Mouse (Mus musculus) liver, postnatal 0 days (tissue): ENCODE measurements at regions not wholly inside any gene's neighbourhood (a gene's known extent, or its start where the extent isn't known, plus 50 kb on each side); places are given as distances from the start of the nearest gene placed in this dataset.

Experiments used
- ATAC-seq: fragments of 200-750 bp; cut with Nextera tagmentation; 2 replicates; pipeline ENCODE4 v1.8.0; 2017; ENCODE audit warnings: mild to moderate bottlenecking, moderate library complexity
- DNase-seq: peaks from one replicate; pipeline ENCODE4 v3.0.0-alpha.2; 2016
- H3K27ac ChIP-seq: fragments of 300-500 bp; sonication (generic); 2 replicates; pipeline ENCODE4 v1.5.1; 2014; ENCODE audit warnings: antibody characterized with exemption, moderate library complexity, mild to moderate bottlenecking, low read depth
- H3K27me3 ChIP-seq: fragments of 300-500 bp; sonication (generic); 2 replicates; pipeline ENCODE4 v1.6.1; 2014; ENCODE audit warnings: low read length, control low read depth, mixed read lengths; ENCODE audit not compliant: insufficient read depth
- H3K36me3 ChIP-seq: fragments of 300-500 bp; sonication (generic); replicated peaks from 2 replicates; pipeline ENCODE4 v1.6.1; 2014; ENCODE audit warnings: mild to moderate bottlenecking, control low read depth, low read length, moderate library complexity, mixed read lengths; ENCODE audit not compliant: insufficient read depth
- H3K4me1 ChIP-seq: fragments of 300-500 bp; sonication (generic); 2 replicates; pipeline ENCODE4 v1.6.1; 2014; ENCODE audit warnings: antibody characterized with exemption, mild to moderate bottlenecking, control low read depth; ENCODE audit not compliant: insufficient read depth
- H3K4me2 ChIP-seq: fragments of 300-500 bp; sonication (generic); 2 replicates; pipeline ENCODE4 v1.6.1; 2014; ENCODE audit warnings: low read depth, mild to moderate bottlenecking, low read length, moderate library complexity, mixed read lengths
- H3K4me3 ChIP-seq: fragments of 300-500 bp; sonication (generic); 2 replicates; pipeline ENCODE4 v1.5.1; 2014; ENCODE audit warnings: low read depth, low read length
- H3K9ac ChIP-seq: fragments of 300-500 bp; sonication (generic); replicated peaks from 2 replicates; pipeline ENCODE4 v1.6.1; 2014; ENCODE audit warnings: mild to moderate bottlenecking, moderate library complexity
- H3K9me3 ChIP-seq: fragments of 300-500 bp; sonication (generic); 2 replicates; pipeline ENCODE4 v1.6.1; 2016; ENCODE audit warnings: mild to moderate bottlenecking, control low read depth, low read length, mixed read lengths
- CTCF ChIP-seq: sonication (generic); IDR thresholded peaks from 2 replicates; pipeline ENCODE4 v1.5.1; 2016; ENCODE audit warnings: antibody characterized with exemption, low read depth
- EP300 ChIP-seq: IDR thresholded peaks from 2 replicates; pipeline ENCODE4 v1.6.1; 2016; ENCODE audit warnings: antibody characterized with exemption, low read depth, mild to moderate bottlenecking
- WGBS: fragments of 180-500 bp; shearing (Covaris S2); extraction: QIAGEN DNeasy Blood & Tissue Kit; methylation state at CpG from one replicate; pipeline ENCODE4 v1.1.7; 2014; ENCODE audit not compliant: insufficient replicate concordance; 5-methylcytosine and 5-hydroxymethylcytosine counted together

DNA sequence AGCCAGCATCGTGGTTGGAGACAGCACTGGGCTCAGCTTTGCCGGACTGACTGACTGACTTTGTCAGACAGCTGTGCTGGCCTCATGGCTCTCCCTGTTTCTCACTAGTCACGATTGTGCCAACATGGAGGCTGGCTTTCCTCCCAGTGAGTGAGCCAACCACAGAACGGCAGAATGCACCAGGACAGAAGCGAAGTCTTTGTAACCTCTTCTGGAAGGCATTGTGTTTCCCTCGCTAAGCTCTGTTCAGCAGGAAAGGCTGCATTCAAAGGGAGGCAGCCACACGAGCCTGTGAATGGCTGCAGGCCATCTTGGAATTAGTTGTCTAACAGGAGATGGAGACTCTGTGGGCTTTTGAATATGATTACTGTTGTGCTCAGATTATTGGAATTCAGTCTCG is 178.3 kb downstream of the Gpat3 start:
- Histone ChIP-seq H3K4me2 (no peak overlapping the region), H3K4me1 (no peaks in the 10 kb centered on the region), H3K27me3 (0 out of 2 replicates have a peak, but pooled peaks cover 3% of the 10 kb centered on the region), H3K27ac (no peak overlapping the region), H3K36me3 (no peaks in the 10 kb centered on the region), H3K4me3 (no peak overlapping the region), H3K9ac (no peak overlapping the region), H3K9me3 (no peaks in the 10 kb centered on the region)
- no peak for TF ChIP-seq CTCF
- no peak for TF ChIP-seq EP300
- WGBS = 68% methylated on average over 8 of the region's 8 CpGs
- DNase-seq (no peak), ATAC-seq (no peak)

DNA sequence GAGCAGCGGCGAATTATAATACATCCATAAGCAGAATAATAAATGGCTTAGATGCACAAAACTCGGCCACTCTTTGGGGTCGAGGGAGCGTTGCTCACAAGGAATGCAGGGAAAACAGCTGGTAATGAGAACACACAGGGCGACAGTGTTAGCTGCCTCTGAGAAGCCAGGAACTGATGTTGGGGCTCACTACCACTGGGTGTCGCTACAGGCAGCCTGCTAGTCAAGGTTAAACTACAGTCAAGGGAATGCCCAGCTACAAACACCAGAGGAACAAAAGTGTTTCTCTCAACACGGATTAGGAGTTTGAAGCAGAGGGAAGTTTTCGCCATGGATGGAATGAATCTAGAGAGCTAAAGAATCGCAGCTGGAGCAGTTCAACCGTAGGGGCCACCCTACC is 175.3 kb downstream of the Gpat3 start:
- H3K4me1 ChIP-seq = no peaks in the 10 kb centered on the region
- no peak overlapping the region for H3K9ac ChIP-seq
- H3K4me2 ChIP-seq = no peak overlapping the region
- H3K27me3 ChIP-seq = 0 out of 2 replicates have a peak, but pooled peaks cover 3% of the 10 kb centered on the region
- H3K4me3 ChIP-seq = no peak overlapping the region
- no peak overlapping the region for H3K27ac ChIP-seq
- peak; percentile 77 for TF ChIP-seq CTCF
- no peak for TF ChIP-seq EP300
- no peaks in the 10 kb centered on the region for H3K36me3 ChIP-seq
- no peaks in the 10 kb centered on the region for H3K9me3 ChIP-seq
- peak; percentile 59 for DNase-seq
- WGBS = 12% methylated on average over 11 of the region's 11 CpGs
- ATAC-seq = no peak

DNA sequence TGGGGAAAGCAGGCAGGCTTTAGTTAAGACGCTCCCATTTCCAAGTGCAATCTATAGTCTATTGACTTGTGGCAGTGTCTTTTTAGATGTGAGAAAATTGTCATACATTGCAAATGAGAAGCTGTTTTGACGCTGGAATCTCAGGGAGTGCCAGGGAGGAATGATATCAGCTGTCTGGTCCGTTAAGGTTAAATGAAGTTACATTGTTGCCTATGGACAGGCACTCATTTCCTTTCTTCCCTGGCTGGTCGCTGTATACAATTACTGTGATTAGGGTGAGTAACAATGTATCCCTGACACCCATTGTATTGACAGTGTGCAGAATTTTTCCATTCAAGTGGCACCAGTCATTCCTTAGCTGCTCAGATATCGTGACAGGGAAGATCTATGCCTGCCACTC is 168.3 kb downstream of the Gpat3 start:
- no peaks in the 10 kb centered on the region for H3K36me3 ChIP-seq
- H3K9me3 ChIP-seq = no peaks in the 10 kb centered on the region
- H3K4me2 ChIP-seq = no peak overlapping the region
- WGBS = 63% methylated on average over 5 of the region's 5 CpGs
- no peak overlapping the region for H3K9ac ChIP-seq
- H3K4me1 ChIP-seq = no peaks in the 10 kb centered on the region
- no peaks in the 10 kb centered on the region for H3K27me3 ChIP-seq
- DNase-seq = no peak
- TF ChIP-seq EP300 (no peak), CTCF (no peak)
- no peak overlapping the region for H3K4me3 ChIP-seq
- ATAC-seq = no peak
- no peak overlapping the region for H3K27ac ChIP-seq

DNA sequence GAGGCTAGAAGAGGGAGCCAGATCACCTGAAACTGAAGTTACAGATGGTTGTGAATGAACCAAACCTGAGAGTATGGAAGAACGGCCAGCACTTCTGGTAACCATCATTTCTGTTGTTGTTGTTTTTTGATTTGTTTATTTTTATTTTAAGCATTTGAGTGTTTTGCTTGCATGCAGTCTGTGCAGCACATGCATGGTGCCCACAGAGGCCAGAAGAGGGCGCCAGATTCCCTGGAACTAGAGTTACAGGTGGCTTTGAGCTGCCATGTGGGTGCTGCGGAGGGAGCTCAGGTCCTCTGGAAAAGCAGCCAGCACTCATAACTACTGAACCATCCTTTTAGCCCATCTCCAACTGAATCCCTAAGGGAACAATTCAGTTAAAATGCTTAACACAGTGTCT is 159.7 kb downstream of the Gpat3 start:
- Histone ChIP-seq H3K27me3 (no peaks in the 10 kb centered on the region), H3K4me1 (no peaks in the 10 kb centered on the region), H3K4me3 (no peak overlapping the region), H3K9ac (no peak overlapping the region), H3K27ac (no peak overlapping the region), H3K36me3 (no peaks in the 10 kb centered on the region), H3K9me3 (no peaks in the 10 kb centered on the region), H3K4me2 (no peak overlapping the region)
- DNase-seq (no peak), ATAC-seq (no peak)
- TF ChIP-seq EP300 (no peak), CTCF (peak; percentile 28)
- 65% methylated on average over 3 of the region's 3 CpGs for WGBS

DNA sequence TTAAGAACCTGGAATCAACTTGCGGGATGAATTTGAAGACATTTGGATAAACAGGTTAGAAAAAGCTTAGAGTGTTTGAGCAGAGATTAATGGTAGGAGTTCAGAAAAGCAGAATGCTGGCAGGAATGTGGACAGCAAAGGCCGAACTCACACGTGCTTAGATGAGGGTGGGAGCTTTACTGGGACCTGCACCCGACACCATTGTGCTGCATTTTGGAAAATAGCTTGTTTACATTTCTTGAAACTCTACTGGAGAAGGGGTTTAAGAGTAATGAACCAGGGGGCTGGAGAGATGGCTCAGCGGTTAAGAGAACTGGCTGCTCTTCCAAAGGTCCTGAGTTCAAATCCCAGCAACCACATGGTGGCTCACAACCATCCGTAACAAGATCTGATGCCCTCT is 154.9 kb downstream of the Gpat3 start:
- no peak for ATAC-seq
- no peaks in the 10 kb centered on the region for H3K27me3 ChIP-seq
- H3K27ac ChIP-seq = no peak overlapping the region
- no peak overlapping the region for H3K4me2 ChIP-seq
- WGBS = 78% methylated on average over 6 of the region's 6 CpGs
- H3K36me3 ChIP-seq = no peaks in the 10 kb centered on the region
- TF ChIP-seq EP300 (no peak), CTCF (no peak)
- no peak overlapping the region for H3K9ac ChIP-seq
- H3K9me3 ChIP-seq = no peaks in the 10 kb centered on the region
- no peaks in the 10 kb centered on the region for H3K4me1 ChIP-seq
- no peak overlapping the region for H3K4me3 ChIP-seq
- no peak for DNase-seq

DNA sequence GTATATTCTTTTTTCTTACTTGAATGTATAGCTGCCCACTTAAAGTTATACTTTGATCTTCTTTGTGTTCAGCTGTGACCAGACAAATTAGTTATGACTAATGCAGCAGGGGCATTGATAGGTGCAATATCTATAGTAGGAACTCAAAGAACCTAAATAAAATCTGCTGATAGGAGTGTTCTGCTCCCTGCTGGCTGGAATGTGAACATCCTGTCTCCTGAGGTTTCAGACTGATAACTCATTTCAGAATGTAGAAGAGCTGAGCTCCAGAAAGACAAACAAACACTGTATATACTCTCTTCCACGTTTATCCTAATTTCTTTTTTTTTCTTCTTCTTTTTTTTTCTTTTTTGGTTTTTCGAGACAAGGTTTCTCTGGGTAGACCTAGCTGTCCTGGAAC is 146.9 kb downstream of the Gpat3 start:
- DNase-seq (no peak), ATAC-seq (no peak)
- WGBS = 66% methylated on average over 2 of the region's 2 CpGs
- no peak for TF ChIP-seq CTCF
- no peak for TF ChIP-seq EP300
- H3K9ac ChIP-seq = no peak overlapping the region
- H3K27ac ChIP-seq = no peak overlapping the region
- H3K9me3 ChIP-seq = no peaks in the 10 kb centered on the region
- H3K27me3 ChIP-seq = no peaks in the 10 kb centered on the region
- H3K4me3 ChIP-seq = no peak overlapping the region
- H3K4me2 ChIP-seq = no peak overlapping the region
- no peaks in the 10 kb centered on the region for H3K4me1 ChIP-seq
- H3K36me3 ChIP-seq = no peaks in the 10 kb centered on the region

DNA sequence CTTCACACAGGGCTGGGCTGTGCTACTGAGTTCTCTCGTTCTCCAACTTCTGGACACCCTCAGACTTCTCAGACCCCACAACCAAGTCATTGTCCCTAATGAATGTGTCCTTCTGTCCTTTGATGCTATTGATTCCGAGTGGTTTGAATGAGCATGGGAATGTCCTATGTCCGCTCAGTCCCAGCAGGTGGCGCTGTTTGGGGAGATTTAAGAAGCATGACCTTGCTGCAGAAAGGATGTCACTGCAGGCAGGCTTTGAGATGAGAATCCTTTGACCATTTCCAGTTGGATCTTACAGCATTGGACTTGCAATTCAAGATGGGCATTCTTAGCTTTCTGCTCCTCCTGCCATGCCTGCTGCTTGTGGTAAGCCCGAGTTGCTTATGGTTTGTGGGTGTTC is 146.1 kb downstream of the Gpat3 start:
- Histone ChIP-seq H3K4me2 (no peak overlapping the region), H3K27me3 (no peaks in the 10 kb centered on the region), H3K27ac (no peak overlapping the region), H3K4me1 (no peaks in the 10 kb centered on the region), H3K9ac (no peak overlapping the region), H3K4me3 (no peak overlapping the region), H3K36me3 (no peaks in the 10 kb centered on the region), H3K9me3 (no peaks in the 10 kb centered on the region)
- ATAC-seq (no peak), DNase-seq (peak; percentile 58)
- WGBS = 23% methylated on average over 5 of the region's 5 CpGs
- TF ChIP-seq EP300 (no peak), CTCF (peak; percentile 68)
